21 mouse cellular contexts compared by ENCODE assay signal in genomic region chr19:22953191-22953590, GRCm38 (mm10).
"Had no signal": no experiment of that assay in that cellular context is flagged by ENCODE, and none has a peak within 500 bp of the region (broad histone marks: within the 10 kb centered on the region; RNA-seq: fewer than 3 reads in every experiment).

No protein-coding gene starts in this region.

- H3K27ac ChIP-seq: heart, embryonic 13.5 days; heart, embryonic 15.5 days; hindbrain, embryonic 13.5 days; hindbrain, embryonic 15.5 days; hindbrain, postnatal 0 days; intestine, embryonic 15.5 days; left cerebral cortex, adult 2 months; limb, embryonic 10.5 days; limb, embryonic 12.5 days; liver, embryonic 13.5 days; liver, embryonic 15.5 days had no signal

- H3K9me3 ChIP-seq: heart, embryonic 13.5 days; heart, embryonic 15.5 days; hindbrain, embryonic 15.5 days; intestine, embryonic 15.5 days; limb, embryonic 10.5 days; limb, embryonic 12.5 days; liver, embryonic 13.5 days; liver, embryonic 15.5 days had no signal

- H3K4me1 ChIP-seq: heart, embryonic 13.5 days; heart, embryonic 15.5 days; hindbrain, embryonic 13.5 days; intestine, embryonic 15.5 days; limb, embryonic 10.5 days; limb, embryonic 12.5 days; liver, embryonic 13.5 days; liver, embryonic 15.5 days had no signal

- DNase-seq: gastrocnemius, postnatal 14 days; gastrocnemius, postnatal 36 days; heart, postnatal 14 days; heart, postnatal 36 days; kidney, adult 18-20 months; kidney, adult 8-10 months; kidney, postnatal 10 days; kidney, postnatal 25 days; kidney, postnatal 4 days; liver; liver, embryonic 13.5 days had no signal

- H3K27me3 ChIP-seq: heart, embryonic 13.5 days; heart, embryonic 15.5 days; hindbrain, embryonic 13.5 days; hindbrain, embryonic 15.5 days; intestine, embryonic 15.5 days; limb, embryonic 12.5 days; liver, embryonic 13.5 days; liver, embryonic 15.5 days had no signal

- H3K36me3 ChIP-seq: heart, embryonic 13.5 days; heart, embryonic 15.5 days; hindbrain, embryonic 13.5 days; intestine, embryonic 15.5 days; limb, embryonic 10.5 days; limb, embryonic 12.5 days; liver, embryonic 13.5 days; liver, embryonic 15.5 days had no signal

- H3K4me3 ChIP-seq: heart, embryonic 13.5 days; heart, embryonic 15.5 days; hindbrain, embryonic 13.5 days; hindbrain, embryonic 15.5 days; intestine, embryonic 15.5 days; left cerebral cortex, adult 2 months; limb, embryonic 10.5 days; limb, embryonic 12.5 days; liver, embryonic 13.5 days; liver, embryonic 15.5 days had no signal
